Mouse (Mus musculus) brain, adult 2 months (tissue): ENCODE data around the gene Cables2.

Source experiments
- DNase-seq: peaks from one replicate; pipeline ENCODE4 v3.0.0; 2011; ENCODE audit warnings: low read depth, low spot score

Cables2 gene

DNA sequence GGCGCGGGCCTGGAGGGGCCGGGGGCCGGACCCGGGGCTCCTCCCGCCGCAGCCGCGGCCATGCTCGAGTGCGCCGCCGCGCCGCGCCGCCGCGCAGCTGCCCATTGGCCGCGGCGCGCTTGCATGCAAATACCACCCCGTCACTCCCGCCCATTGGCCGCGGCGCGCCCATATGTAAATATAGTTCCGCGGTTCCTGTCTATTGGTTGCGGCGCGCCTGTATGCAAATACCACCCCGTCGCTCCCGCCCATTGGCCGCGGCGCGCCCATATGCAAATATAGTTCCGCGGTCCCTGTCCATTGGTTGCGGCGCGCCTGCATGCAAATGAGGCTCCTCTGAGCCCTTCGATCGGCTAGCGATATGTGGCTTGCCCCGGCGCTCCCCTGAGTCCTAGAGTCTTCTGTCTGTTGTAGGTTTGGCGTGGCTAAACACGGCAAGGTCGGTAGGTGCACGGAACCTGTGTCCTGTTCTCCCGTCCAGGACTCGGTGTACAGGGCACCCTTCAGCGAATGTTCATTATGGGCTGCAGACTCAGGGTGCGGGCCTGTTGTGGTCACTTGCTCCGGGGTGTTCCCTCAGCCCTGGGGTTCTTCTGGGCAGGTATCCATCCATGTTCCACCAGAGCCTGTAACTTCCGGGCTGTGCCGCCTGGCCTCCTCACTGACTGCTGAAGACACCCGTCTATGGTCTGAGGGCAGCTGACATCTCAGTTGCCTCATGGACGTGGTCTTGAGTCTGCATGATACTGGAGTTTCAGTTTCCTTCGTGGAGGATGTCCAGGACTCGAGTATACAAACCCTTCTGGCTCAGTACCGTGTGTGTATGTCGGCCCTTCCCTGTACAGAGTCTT is at the start of gene Cables2:
TSS of gene Cables2 (minus strand) at position 103 of the 851 bp plus-strand sequence.
- DNase-seq = peak; percentile 99

DNA sequence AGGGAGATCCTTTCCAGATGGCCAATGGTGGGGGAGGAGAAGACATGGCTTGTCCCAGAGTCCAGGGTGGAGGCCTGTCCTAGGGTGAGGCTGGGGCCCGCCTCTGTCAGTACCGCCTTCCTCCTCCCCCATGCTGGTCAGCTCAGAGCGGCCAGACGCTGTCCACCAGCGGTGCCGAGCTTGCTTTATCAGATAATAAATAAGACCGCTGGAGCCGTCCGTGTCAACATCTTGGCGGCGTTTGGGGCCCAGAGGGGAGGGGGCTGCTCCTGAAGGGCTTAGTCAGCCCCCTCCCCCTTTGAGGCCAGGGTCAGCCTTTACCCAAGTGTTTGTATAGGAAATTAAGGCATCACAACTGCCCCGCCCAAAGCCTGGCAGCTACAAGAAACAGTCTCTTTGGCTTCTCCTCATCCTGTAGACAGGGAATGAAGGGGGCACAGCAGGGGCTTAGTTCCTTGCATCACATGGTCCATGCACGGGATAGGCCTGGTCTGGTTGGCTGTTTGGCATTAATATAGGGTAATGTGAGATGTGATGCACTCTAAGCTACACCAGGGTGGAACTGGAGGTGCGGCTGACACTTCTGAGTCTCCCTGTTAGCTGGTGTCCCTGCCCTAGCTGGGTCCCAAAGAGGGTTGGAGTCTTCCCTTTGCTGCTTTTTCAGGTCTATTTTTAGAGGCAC is 49.5 kb upstream of the Cables2 start:
- DNase-seq = no peak

DNA sequence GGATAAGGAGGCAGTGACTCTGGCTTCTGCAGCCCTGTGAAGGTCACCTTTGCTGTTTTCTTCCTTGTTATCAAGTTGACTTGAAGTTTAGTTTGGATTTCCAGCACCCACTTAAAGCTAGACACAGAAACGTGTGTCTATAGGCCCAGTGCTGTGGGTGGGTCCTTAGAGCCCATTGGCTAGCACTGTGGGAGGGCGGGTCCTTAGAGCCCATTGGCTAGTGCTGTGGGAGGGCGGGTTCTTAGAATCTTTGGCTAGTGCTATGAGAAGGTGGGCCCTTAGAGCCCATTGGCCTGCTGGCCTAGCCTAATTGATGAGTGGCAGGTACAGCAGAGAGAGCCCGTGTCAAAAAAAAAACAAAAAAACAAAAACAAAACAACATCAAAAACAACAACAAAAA is 46.9 kb upstream of the Cables2 start:
- DNase-seq = no peak

DNA sequence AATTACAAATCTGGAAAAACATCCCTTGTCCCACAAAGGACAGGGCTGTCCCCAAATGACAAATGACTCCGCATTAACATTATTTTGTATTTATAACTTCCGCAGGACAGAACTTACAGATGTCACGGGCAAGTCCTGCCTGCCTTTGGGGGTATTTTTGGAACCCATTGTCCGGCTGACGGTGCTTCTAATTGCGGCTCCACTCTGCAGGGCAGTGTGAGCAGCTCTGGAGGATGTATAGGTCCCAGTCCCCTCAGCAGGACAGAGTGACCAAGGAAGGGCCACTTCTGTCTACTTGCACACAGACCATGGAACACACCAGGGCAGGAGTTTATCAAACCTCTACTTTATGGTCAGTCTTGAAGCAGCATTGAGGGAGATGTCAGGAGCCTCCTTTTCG is 44.3 kb upstream of the Cables2 start:
- DNase-seq = no peak

DNA sequence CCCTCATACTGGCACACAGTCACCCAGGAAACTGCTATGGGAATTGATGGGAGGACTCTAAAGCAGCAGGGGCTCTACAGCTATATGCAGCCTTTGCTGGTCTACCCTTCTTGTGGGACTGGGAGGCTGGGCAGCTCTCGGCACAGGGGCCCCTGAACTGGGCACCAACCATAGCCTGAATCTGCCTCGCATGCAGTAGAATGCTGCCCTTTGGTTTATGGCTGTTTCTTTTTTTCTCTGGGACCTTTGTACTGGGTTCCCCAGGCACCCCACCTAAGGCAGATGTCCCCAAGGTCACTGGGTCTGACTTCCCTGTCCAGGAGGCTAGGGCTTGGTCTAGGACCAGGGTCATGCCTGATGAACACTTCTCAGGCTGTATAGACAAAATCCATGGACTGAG is 41.0 kb upstream of the Cables2 start:
- DNase-seq = no peak

DNA sequence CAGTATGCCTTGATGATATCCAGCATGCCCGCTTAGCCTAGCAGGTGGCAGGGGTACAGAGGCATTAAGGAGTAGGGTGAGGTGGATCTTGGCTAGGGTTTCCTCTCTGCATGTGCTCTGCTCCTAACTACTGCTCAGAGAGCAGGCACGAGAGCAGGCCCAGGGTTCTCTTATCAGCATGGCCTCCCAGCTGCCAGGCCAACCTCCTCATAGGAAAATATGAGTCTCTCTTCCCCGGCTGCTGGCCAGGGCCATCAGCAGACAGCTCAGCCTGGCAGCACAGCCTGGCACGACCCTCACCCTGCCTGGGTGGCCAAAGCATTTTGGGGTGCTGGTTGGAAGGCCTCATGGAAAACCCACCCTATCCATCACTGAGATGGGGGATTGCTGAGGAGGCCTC is 37.9 kb upstream of the Cables2 start:
- no peak for DNase-seq

DNA sequence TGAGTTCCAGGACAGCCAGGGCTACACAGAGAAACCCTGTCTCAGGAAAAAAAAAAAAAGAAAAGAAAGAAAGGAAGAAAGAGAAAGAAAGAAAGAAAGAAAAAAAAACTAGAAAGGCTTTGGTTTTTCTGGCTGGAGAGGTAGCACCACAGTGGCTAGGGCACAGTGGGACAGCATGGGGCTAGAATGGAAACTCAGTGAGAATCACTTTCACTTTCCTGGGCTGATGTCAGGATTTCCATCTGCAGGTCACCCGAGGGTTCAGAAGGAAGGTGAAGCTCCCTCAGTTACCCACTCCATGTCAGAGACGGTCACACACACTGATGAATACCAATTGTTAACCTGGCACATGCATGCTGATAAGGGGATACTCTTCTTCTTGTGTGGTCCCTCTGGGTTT is 34.4 kb upstream of the Cables2 start:
- DNase-seq = no peak

DNA sequence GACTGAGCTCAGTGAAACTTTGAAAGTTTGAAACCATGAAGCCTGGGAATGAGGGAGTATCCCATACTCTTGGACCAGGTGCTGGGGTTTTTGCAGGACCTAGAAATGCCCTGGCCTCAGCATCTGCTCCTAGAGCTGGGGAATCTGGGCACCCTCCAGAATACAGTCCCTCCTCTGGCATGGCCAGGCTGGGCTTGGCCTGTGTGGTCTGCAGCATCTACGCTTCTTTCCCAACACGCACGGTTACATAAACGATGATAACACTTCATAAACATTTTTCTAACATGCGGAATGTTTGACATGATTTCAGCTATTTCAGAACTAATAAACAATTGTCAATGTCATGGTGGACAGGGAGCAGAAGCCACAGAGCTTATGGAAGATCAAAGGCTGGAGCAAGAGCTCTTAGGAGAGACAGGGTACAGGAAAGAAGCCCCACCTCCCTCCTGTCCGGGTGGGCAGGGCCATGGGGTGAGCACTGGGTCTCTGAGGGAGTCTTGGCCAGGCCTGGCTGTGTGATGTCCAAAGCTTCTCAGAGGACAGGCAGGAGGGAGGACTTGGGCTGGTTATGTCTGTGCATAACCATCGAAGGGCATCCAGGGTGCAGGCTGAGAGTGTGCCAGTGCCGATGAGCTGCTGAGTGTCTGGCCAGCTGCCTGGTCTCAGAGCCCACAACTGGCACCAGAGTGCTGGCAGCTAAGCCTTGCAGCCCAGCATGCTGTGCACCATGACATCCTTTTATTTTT is 33.3 kb upstream of the Cables2 start:
- peak; percentile 37 for DNase-seq

DNA sequence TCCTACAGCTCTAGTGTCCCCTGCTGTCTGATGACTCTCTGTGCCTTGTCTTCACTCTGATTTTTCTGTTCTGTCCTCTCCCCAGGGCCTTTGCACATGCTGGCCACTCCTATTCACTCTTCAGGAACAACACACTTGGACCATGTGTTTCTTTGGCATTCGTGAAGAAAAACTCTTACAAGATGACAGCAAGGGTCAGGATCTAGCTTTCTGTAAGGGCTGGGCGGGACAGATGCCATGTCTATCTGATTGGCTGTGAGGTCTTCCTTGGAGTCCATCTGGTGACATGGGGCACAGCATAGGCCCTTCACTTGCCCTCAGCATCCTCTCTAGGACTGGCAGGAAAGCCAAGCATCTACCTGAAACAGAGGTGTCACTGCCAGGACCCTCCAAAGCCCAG is 32.7 kb upstream of the Cables2 start:
- DNase-seq = no peak

DNA sequence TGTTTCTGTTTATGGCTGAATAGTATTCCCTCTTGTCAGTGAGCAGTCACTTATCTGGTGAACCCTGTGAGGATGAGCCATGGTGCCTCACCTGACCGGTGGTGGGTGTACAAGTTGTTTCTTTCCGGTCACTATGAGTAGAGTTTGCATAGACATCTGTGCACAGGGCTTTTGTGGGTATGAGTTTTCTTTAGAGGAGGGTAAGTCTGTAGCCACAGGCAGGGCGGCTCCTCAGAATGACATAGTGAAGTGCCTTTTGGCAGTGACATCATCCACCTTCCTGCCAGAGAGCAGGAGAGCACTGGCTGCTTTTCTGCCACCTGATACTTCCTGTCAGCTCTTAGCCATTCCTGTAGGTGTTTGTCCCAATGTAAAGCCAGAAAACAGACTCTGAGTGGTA is 32.2 kb upstream of the Cables2 start:
- no peak for DNase-seq

DNA sequence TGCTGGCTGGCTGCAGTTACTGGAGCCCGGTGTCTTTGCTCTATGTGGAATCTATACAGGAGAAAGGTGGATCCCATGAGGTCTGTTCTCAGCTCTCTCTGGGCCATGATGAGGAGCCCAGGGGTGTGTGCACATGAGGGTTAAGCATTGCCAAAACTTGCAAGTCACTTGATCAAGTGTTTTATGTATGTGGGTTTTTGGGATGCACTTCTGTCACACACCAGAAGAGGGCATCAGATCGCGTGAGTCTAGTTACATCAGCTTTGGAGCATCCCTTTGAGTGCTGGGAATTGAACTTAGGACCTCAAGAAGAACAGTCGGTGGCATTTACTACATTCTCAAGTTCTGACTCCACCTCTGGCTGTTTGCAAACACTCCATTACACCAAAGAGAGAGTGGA is 31.3 kb upstream of the Cables2 start:
- DNase-seq = no peak

DNA sequence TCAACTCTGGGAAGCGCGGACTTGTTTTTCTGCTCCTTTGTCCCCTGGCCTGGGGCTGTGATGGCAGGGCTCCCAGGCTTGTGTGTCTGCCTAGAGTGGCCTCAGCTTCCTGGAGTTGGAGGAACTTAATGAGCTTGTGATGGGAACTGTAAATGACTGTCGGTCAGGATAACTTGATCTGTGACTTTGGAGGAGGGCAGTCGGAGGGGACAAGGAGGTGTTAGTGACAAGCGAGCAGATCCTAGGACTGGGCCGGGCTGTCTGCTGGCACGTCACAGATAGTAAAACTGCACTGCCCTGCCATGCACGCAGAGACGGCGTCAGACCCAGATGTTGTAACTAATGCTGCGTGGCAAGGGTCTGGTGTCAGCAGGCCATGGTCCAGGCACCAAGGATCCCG is 30.2 kb upstream of the Cables2 start:
- no peak for DNase-seq

DNA sequence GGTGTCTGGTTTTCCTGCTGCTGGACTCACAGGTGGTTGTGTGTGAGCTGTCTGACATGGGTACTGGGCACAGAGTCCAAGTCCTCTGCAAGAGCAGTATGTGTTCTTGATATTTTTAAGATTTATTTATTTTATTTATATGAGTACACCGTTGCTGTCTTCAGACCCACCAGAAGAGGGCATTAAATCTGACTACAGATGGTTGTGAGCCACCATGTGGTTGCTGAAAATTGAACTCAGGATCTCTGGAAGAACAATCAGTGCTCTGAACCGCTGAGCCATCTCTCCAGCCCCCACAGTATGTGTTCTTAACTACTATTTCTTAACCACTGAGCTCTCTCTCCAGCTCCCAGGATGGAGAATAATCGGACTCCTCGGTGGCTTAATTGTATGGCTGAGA is 28.9 kb upstream of the Cables2 start:
- DNase-seq = no peak

DNA sequence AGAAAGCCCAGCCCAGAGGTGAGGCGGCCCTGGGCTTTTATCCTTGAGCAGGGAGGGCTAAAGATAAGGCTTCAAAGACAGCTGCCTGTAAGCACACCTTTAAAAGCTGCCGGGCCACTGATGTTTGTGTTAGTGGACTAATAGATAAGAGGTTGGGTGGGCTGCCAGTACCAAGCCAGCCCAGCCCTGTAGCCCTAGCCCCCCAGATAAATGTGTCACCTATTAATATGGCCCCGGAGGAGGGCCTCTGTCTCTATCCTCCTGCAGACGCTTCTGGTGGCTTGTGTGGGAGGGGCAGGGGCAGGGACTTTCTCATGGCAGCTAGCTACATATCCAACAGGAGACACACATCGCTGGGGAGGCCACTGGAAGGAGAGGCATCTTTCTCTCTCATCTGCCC is 27.5 kb upstream of the Cables2 start:
- DNase-seq = no peak

DNA sequence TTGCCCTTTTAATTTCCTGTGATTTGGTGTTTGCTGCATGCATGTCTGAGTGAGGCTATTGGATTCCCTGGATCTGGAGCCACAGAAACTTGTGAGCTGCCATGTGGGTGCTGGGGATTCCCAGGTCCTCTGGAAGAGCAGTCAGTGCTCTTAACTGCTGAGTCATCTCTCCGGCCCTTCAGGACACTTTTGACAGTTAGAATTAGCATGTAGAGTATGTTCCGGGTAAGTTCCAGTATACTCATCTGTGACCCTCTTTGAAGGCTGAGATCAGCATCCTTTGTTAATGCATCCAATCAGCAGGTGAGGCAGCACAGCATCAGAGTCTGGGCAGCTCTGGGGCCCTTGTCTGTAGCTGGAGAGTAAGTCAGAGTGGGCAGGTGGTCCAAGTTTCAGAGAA is 27.0 kb upstream of the Cables2 start:
- no peak for DNase-seq

DNA sequence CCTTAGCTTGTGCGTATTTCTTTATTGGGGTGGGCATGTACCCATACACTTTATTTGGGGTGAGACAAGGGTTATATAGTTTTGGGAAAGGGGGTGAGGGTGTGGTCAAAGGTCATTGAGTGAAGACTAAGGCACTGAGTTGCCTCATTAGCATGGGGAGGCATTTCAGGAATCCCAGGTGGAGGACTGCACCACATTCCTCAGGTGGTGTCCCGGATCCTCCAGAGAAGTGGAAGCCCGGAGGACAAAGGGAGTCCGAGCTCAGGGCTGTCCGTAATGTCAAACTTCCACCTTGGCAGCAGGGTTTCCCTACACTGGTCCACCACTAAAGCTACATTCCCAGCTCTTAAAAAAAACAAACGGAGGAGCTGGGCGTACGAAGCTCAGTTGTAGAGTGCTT is 19.6 kb upstream of the Cables2 start:
- DNase-seq = no peak

DNA sequence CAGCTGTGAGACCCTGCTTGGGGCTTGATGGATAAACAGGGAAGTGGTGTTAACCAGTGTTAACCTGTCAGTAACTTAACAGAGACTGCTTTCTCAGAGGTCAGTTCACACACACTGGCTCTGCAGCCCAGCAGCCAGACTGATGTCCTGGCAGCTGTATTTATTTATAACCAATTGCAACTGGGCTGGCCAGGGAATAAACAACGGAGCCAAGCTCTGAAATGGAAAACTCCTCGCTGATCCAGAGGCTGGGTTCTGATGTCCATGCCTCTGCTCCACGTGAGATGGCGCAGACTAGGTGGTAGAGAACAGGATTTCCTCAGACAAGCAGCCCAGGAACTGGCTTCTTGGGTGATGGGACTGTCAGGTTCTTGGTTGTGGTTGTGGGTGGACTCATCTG is 18.7 kb upstream of the Cables2 start:
- DNase-seq = no peak

DNA sequence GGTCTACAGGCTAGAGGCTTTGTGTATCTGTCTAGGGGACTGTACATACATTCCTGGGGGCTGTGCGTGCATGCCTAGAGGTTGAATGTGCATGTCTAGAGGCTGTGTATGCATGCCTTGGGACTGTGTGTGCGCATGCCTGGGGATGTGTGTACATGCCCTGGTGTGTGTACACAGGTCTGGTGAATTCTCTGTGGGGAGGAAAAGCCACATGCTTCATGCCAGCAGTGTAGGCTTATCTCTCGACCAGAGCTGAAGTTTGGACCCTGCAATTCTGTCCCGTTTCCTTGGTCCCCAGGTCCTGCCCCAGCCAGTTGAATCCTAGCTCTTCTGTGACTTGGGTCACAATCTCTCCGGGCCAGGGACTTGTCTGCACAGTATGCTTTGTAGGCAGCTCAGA is 18.3 kb upstream of the Cables2 start:
- DNase-seq = no peak

DNA sequence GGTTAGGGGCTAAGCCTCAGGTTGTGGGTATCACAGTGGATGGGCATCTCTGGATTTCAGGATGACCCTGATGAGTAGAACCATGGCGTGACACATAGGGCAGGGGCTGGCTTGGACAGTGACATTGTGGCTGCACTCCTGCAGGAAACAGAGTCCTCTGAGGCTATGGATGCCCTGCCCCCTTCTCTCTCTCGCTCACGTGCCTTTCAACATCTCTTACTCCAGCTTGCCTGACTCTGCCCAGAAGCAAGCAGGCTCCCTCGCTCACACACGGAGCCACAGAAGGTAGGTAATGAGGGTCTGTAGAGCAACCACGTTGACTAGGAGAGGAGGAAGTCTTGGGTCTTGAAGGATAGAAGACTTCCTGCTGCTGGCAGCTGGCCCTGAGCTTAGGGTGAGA is 17.2 kb upstream of the Cables2 start:
- DNase-seq = no peak

DNA sequence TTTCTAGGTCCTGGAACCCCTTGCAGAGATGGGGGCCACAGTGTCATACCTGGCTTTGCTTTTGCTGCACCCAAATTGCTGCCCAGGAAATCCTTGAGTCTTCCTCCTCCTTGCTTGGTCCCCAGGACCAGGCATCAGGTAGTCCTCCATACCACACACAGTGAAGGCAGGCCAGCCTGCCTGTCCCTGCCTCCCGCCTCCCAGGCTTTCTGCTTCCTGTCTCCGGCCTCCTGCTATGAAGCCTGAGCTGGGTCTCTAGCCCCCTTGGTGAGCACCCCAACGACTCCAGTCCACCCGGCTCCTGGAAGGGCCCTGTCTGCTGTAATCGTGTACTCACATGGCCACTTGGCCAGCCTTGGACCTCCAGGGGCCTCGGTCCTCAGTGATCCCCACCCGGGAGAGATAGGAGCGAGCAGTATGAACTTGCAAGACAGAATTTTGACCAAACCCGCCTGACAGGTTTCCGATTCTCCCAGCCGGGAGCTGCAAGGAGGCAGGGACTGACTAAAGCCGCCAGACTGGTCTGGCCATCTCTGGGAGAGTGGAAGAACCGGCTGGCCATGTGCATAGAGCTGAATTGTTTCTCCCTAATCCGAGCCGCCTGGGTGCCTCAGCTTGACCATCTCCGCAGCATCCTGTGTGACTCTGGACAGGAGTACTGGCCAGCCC is 16.3 kb upstream of the Cables2 start, which contains the start of gene Rbbp8nl:
TSS of gene Rbbp8nl (minus strand) at position 440 of the 669 bp plus-strand sequence.
- no peak for DNase-seq

DNA sequence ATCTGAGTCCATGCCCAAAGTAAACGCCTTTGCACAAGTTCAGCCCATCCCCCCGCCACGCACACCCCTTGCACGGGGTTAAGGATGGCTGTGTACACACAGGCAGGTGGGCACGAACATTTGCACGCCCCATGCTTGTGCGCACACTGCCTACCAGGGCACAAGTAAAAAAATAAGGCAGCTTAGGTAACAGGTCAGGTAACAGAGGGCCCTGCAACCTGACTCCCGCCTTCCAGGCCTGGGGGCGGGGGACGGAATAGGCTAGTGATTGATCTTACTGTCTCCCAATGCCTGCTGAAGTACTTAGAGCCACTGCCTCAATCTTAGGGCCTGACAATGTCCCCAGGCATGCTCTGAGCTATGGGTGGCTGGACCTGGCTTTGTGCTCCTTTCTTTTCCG is 15.7 kb upstream of the Cables2 start:
- no peak for DNase-seq

DNA sequence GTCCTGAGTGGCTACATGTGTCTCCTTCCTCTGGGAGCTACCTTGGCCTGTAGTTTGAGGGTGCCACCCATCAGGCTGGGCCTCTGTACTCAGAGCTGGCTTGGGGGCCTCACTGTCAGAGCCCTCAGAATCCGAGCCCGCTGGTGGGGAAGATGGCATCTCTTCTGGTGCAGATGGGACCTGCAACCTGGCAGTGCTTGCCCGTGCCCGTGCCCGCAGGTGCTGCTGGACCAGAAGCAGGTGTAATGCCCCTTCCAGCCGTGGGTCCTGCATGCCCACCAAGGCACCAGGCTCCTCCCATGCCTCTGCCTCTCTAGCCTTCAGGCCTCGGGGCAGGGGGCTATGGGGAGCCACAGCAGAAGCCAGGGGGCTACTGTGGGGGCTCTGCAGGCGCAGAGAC is 6.0 kb upstream of the Cables2 start:
- DNase-seq = no peak
